Mouse (Mus musculus) CH12.LX (cell line): Measurements from ENCODE around the gene Kctd10. TPM values are rescaled to one million over a fixed set of nuclear protein-coding genes. Genes with fewer than 3 reads are reported as not detected.

ENCODE experiments used
- polyA plus RNA-seq: library from polyadenylated mRNA; unstranded; fragments of >175 nt; gene quantifications from 2 replicates; pipeline ENCODE4 v1.2.1, GENCODE M21; 2012; ENCODE audit warnings: low read depth; ENCODE audit not compliant: insufficient read length
- total RNA-seq, 2 experiments: library from RNA; depleted of rRNA; stranded (reverse); fragments of 300-350 nt in 1 of 2; fragments of >200 nt in 1 of 2; gene quantifications; 2 replicates each; pipeline ENCODE4 v1.2.3; 2012 to 2014

Gene Kctd10
- total and polyA plus RNA-seq, 3 experiments: 37.5 to 39.5 (median 39.3) TPM

Other genes with a start within 250 kb of the Kctd10 start
- gene Acacb, start 234.0 kb downstream of the Kctd10 start, total RNA-seq (2012; rRNA removed): 3.9 and 6.2 TPM in 2 replicates
- gene Acacb, start 234.0 kb downstream of the Kctd10 start, total RNA-seq (2014; rRNA removed): 13.4 and 14.1 TPM in 2 replicates
- gene Acacb, start 234.0 kb downstream of the Kctd10 start, polyA plus RNA-seq: 16.3 and 17.0 TPM in 2 replicates
- gene Foxn4, start 106.7 kb downstream of the Kctd10 start, total RNA-seq (2012; rRNA removed): not detected in 2 replicates
- not detected in 2 replicates for gene Foxn4, start 106.7 kb downstream of the Kctd10 start, total RNA-seq (2014; rRNA removed)
- gene Foxn4, start 106.7 kb downstream of the Kctd10 start, polyA plus RNA-seq: 0.23 and 0.34 TPM in 2 replicates
- 3.9 and 4.4 TPM in 2 replicates for gene Myo1h, start 91.3 kb downstream of the Kctd10 start, total RNA-seq (2012; rRNA removed)
- gene Myo1h, start 91.3 kb downstream of the Kctd10 start, total RNA-seq (2014; rRNA removed): 1.1 and 1.3 TPM in 2 replicates
- 1.8 and 2.6 TPM in 2 replicates for gene Myo1h, start 91.3 kb downstream of the Kctd10 start, polyA plus RNA-seq
- 19.9 and 22.1 TPM in 2 replicates for gene Ube3b, start 99 bp upstream of the Kctd10 start, total RNA-seq (2012; rRNA removed)
- 9.5 and 11.7 TPM in 2 replicates for gene Ube3b, start 99 bp upstream of the Kctd10 start, total RNA-seq (2014; rRNA removed)
- gene Ube3b, start 99 bp upstream of the Kctd10 start, polyA plus RNA-seq: 21.1 and 29.8 TPM in 2 replicates
- gene Mmab, start 63.6 kb upstream of the Kctd10 start, total RNA-seq (2012; rRNA removed): 9.5 and 10.9 TPM in 2 replicates
- gene Mmab, start 63.6 kb upstream of the Kctd10 start, total RNA-seq (2014; rRNA removed): 8.3 and 9.3 TPM in 2 replicates
- 14.4 and 15.2 TPM in 2 replicates for gene Mmab, start 63.6 kb upstream of the Kctd10 start, polyA plus RNA-seq
- gene Mvk, start 63.8 kb upstream of the Kctd10 start, total RNA-seq (2012; rRNA removed): 21.4 and 24.2 TPM in 2 replicates
- gene Mvk, start 63.8 kb upstream of the Kctd10 start, total RNA-seq (2014; rRNA removed): 26.3 and 27.9 TPM in 2 replicates
- 20.1 and 21.0 TPM in 2 replicates for gene Mvk, start 63.8 kb upstream of the Kctd10 start, polyA plus RNA-seq
- gene Fam222a, start 187.5 kb upstream of the Kctd10 start, total RNA-seq (2012; rRNA removed): not detected in 2 replicates
- gene Fam222a, start 187.5 kb upstream of the Kctd10 start, total RNA-seq (2014; rRNA removed): not detected in 2 replicates
- gene Fam222a, start 187.5 kb upstream of the Kctd10 start, polyA plus RNA-seq: 0.13 and 0.14 TPM in 2 replicates